Mouse (Mus musculus) cortical plate, adult 2 months (tissue): ENCODE data around the gene Aph1c.

Experiments
- CTCF ChIP-seq: fragments of 200-500 bp; IDR thresholded peaks from 2 replicates; pipeline ENCODE4 v1.5.1; 2011; ENCODE audit warnings: mild to moderate bottlenecking, control low read depth, low read length; ENCODE audit not compliant: insufficient read depth; ENCODE audit errors: extremely low read depth
- POLR2A ChIP-seq: fragments of 200-500 bp; IDR thresholded peaks from 2 replicates; pipeline ENCODE4 v1.6.1; 2011; ENCODE audit warnings: mild to moderate bottlenecking, low read length, control low read depth; ENCODE audit not compliant: insufficient read depth; ENCODE audit errors: extremely low read depth

- no peak for TF ChIP-seq POLR2A
- TF ChIP-seq CTCF: no peak
Observed at GRCm38 (mm10) chr9:66874297-66874696, 39.8 kb upstream of the Aph1c start.
